Mouse (Mus musculus): ENCODE measurements around the gene Ank.

Gene Ank

DNA sequence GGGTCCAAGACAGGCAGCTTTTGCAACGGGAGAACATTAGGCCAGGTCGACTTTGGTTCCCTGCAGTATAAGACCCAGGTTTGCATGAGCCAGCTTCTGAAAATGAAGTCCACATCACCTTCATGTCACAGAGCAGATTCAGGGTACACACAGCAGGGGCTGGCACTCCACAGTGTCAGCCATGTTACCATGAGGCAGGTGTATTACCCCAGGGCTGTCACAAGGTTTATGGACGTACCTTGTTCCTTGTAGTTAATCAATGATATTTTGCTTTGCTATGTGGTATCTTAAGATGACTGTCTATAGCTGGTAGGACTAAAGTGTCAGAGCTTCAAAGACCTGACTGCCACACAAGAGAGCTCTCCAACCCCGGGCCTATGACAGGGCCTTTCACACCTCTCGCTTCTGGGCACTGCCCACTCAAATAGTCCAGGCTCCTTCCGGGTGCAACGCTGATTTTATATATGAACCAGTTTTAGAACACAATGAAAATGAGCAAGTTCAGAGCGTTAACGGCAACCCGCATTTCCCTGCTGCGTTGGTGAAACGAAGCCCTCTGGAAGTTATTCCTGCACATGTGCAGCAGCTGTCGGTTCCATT is 132.4 kb downstream of the Ank start:
- no peak for DNase-seq (ENCODE audit: extremely low read depth, low read depth)

- no peak for DNase-seq (ENCODE audit: extremely low read depth, low read depth)
These were observed 134.0 kb downstream of the Ank start for GRCm38 (mm10) chr15:27600524-27600923.

DNA sequence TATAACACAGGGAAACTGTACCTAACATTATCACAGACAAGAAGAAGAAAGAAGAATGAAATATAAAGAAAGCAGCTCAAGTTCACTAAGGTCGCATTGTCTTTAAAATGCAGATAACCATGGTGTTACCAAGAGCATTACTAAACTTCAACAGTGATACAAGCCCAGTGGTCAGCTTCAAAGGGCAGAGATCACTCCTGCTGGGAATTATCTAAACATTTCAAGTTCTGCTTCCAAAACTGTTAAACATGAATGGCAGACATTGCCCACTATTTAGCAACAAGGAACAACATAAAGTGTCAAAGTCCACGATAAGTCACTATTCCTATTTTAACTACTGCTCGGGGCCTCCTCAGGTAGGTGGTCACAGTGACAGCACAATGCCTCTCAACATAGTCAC is 138.1 kb downstream of the Ank start:
- DNase-seq (ENCODE audit: extremely low read depth, low read depth): no peak

GRCm38 (mm10) chr15:27605252-27605651 is 138.8 kb downstream of the Ank start:
- no peak for DNase-seq (ENCODE audit: extremely low read depth, low read depth)

GRCm38 (mm10) chr15:27609554-27609953 is 143.1 kb downstream of the Ank start:
- DNase-seq (ENCODE audit: extremely low read depth, low read depth): peak; percentile 44

GRCm38 (mm10) chr15:27612533-27613221 is 146.2 kb downstream of the Ank start:
- DNase-seq (ENCODE audit: extremely low read depth, low read depth): peak; percentile 60

GRCm38 (mm10) chr15:27613255-27613654 is 146.8 kb downstream of the Ank start:
- no peak for DNase-seq (ENCODE audit: extremely low read depth, low read depth)

- DNase-seq (ENCODE audit: extremely low read depth, low read depth): no peak
These were observed 149.7 kb downstream of the Ank start for GRCm38 (mm10) chr15:27616159-27616558.

- no peak for DNase-seq (ENCODE audit: extremely low read depth, low read depth)
These were observed 150.8 kb downstream of the Ank start for GRCm38 (mm10) chr15:27617227-27617626.

DNA sequence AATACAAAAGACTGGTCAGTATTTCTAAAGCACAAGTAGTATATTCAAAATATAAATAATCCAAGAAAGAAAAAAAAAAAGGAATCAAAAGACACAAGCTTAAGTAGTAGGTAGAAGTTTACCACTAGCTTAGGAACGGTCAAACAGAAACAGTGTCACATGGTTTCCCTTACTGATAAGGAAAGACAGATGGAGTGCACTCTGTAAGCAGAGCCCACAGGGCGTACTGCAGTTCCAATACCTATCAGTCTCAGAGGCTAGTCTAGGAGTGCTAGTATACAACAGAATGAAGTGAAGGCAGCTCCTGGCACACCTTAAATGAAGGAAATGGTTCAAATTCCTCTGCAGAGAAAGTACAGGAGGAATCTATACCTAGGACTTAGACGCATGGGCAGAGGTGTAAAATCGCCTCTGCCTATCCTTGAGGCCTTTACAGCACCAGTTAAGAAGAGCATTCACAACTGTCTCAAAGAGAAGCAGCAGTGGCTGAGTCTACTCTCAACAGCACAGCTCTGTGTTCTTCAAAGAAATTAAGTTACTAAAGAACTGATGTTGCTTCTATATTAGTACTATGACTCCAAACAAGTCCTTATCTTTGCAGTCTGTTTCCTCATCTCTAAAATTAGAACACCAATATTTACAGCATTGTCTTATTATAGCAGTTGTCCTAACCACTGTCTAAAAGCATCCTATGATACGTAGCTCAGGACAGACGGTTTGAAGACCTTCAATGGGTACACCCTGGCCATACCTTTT is 152.5 kb downstream of the Ank start:
- peak; percentile 41 for DNase-seq (ENCODE audit: extremely low read depth, low read depth)

DNA sequence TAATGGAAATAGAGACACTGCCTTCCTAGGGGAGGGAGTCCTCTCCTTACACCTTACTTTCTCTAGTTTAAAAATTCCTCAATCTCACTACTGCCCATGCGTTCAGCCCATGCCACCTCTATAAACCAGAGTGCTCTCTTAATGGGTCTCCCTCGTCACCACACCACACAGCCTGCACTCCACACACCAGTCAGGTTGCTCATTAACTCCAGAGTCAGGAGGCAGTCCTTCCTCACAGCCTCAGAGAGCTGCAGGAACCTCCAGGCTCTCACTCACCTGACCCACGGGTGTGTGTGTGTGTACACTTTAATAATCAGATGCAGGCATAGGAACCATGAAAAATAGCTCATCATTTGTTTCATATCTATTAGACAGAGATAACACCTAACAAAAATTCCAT is 153.2 kb downstream of the Ank start:
- no peak for DNase-seq (ENCODE audit: extremely low read depth, low read depth)

GRCm38 (mm10) chr15:27620475-27621185 is 154.2 kb downstream of the Ank start:
- peak; percentile 58 for DNase-seq (ENCODE audit: extremely low read depth, low read depth)

GRCm38 (mm10) chr15:27623286-27623685 is 156.8 kb downstream of the Ank start:
- no peak for DNase-seq (ENCODE audit: extremely low read depth, low read depth)

DNA sequence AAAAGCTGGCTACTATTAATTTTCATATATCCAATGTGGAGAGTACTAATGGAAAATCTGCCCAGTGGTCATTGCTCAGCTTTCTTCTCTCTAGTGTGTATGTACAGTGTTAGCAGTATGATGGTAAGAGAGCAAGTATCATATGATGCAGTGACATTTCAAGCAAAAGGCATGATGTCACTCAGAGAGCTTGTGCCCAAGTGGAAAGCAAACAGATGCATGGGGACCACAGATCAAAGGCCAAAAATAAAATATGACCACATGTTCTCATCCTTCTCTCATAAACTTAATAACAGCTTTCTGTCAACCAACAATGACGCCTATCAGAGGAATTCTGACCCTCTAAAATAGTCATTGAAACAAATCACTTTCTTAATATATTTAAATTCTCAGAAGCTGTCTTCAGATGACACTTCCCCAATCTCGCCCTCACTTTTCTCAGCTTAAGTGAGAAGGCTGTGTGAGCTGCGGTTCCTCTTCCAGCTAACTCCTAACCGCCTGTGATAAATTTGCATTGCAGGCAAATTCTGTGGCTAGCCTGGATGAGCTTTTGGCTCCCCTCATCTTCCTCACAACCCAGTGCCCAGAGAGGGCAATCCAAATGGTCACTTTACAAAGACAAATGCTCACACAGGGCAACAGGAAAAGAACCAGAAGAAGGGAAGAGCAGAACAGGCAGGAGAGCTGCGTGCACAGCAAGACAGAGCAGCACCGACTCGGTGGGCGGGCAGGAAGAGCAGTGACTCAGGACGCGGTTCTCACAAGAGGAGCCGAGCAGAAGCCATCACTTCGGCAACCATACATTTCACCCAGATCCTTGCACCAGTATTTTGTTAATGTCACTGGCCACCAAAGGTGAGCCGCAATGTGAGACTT is 158.8 kb downstream of the Ank start:
- peak; percentile 77 for DNase-seq (ENCODE audit: extremely low read depth, low read depth)

DNA sequence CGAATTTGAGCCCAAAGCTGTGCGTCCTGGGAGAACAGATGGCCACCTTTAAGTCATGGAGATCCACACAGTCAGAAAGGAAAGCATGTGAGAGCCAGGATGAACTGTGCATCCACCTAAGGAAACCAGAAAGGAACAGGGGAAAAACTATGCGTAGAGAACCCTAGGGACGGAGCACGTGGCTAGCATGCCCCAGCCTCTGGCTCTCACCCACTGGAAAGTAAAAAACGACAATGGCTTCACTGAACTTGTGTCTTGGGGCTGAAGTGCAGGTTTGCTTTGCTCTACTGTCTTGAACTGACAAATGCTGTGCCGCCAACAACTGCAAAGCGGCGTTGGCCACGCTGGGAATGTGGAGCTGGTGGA is 159.4 kb downstream of the Ank start:
- DNase-seq (ENCODE audit: extremely low read depth, low read depth): no peak

DNA sequence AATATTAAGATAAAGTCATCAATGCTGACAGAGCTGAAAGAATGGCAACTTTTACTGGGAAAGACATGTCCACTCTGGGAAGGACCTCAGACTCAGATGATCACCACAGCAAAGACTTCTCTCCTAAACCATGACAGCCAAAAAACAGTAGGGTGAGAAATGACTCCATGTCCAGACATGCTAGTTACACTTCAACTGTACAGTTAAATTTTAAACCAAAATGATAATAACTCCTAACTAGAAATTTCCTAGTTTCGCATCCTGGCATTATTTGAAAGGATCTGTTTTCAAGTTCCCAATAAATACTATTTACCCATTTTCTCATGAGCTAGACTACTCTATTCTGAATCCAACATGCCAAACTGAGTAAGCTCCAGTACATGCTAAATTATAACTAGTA is 159.8 kb downstream of the Ank start:
- DNase-seq (ENCODE audit: extremely low read depth, low read depth): no peak

GRCm38 (mm10) chr15:27627794-27628193 is 161.3 kb downstream of the Ank start:
- DNase-seq (ENCODE audit: extremely low read depth, low read depth): peak; percentile 33

- no peak for DNase-seq (ENCODE audit: extremely low read depth, low read depth)
These were observed 162.6 kb downstream of the Ank start for GRCm38 (mm10) chr15:27629046-27629445.

DNA sequence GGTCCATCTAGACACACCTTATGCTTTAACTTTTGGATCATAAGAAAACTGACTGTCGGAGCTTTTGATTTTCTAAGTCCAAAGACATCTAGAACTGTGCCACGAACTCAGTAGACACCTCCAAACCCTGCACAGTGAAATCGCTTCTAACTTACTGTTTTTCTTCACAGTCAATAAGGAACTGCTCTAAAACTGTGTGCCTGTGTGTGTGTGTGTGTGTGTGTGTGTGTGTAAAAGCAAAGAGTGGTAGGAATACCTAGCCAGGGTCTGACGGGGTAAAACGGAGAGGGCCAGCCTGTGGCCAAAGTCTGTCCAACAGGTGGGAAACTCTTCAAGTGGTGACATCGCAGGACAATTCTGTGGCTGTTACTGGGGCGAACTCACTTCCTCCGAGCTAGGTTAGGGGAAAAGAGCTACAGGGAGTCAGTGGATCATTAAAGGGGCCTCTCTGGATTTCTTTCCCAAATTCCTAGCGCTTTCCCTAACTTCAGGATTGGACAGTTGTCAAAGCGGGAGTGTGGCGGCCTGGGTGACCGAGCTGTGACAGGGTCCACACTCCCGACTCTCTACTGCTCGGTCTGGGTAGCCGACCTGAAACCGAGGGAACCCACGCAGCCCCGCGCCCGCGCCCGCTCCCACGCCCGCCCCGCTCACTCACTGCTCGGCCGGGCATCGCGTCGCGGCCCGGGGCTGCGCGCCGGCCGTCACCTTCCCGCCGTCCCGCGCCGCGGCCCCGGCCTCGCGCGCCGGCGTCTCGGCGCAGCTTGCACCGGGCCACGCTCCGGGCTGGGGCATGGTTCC is 163.5 kb downstream of the Ank start:
- peak; percentile 32 for DNase-seq (ENCODE audit: extremely low read depth, low read depth)

Measured in MEL-GATA-1-ER (cell line).